Mouse (Mus musculus): ENCODE measurements at regions not wholly inside any gene's neighbourhood (a gene's known extent, or its start where the extent isn't known, plus 50 kb on each side); places are given as distances from the start of the nearest gene placed in this dataset.

DNA sequence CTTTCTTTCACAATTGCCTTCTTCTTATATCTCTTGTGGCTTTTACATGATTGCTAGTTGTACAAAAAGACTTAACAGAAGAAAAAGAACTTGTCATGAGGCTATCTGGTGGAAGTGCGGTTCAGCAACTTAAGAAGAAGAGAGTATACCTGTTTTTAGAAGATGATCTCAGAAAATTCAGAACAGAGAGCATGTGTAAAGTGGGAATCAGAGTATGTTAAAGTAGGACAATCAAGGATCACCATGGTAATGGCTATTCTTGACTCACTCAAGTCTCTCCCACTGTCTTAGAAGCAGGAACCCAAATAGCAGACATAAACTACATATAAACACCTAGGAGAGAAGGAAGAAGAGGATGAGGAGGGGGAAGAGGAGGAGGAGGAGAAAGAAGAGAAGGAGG, 857.9 kb upstream of the Nr2f1 start:
- Histone ChIP-seq H3K36me3 (no peaks in the 10 kb centered on the region), H3K4me1 (replicated peaks) (no peaks in the 10 kb centered on the region), H3K27ac (no peak overlapping the region), H3K9me3 (no peaks in the 10 kb centered on the region), H3K27me3 (ENCODE audit: insufficient read depth, poor library complexity, severe bottlenecking) (no peaks in the 10 kb centered on the region), H3K4me3 (no peak overlapping the region)
- DNase-seq (ENCODE audit: low spot score): no peak
- WGBS: 91% methylated on average over 1 of the region's 1 CpGs

DNA sequence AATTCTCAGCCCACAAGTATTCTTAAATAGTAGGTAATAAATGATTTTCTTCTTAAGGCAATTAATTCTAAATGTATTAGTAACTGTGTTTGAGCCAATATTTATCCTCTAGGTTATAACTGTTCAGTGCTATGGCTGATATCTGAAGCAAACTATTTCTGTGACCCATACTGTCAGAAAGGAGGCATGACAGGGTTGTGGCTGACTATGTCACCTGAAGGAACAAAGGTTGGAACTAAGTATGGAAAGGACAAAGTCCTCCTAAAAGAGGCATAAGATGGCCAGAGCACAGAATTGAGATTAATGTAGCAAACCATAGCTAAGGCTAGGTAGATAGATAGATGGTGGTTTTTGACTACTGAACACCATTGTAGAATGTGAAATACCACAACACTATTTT, 854.9 kb upstream of the Nr2f1 start:
- Histone ChIP-seq H3K27ac (no peak overlapping the region), H3K9me3 (no peaks in the 10 kb centered on the region), H3K4me1 (replicated peaks) (no peaks in the 10 kb centered on the region), H3K27me3 (ENCODE audit: insufficient read depth, poor library complexity, severe bottlenecking) (no peaks in the 10 kb centered on the region), H3K4me3 (no peak overlapping the region), H3K36me3 (no peaks in the 10 kb centered on the region)
- DNase-seq (ENCODE audit: low spot score): no peak

DNA sequence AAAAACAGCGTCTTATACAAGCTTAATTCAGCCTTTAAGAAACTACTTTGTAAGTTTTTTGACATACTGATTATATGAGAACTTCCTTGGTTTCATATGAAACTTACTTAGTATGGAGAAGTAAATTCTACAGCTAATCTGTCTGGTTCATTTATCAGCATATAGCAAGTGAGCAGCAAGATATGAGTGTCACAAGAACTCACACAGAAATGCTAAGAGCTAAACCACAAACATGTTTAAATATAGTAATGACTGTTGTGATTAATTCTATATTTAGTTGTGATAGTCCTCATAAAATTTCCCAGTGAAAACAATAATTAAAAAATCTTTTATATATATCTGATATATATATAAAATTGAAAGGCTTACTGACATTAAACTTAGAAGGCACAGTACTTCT, 853.9 kb upstream of the Nr2f1 start:
- WGBS: 91% methylated on average over 1 of the region's 1 CpGs
- Histone ChIP-seq H3K9me3 (no peaks in the 10 kb centered on the region), H3K27me3 (ENCODE audit: insufficient read depth, poor library complexity, severe bottlenecking) (no peaks in the 10 kb centered on the region), H3K36me3 (no peaks in the 10 kb centered on the region), H3K27ac (no peak overlapping the region), H3K4me3 (no peak overlapping the region), H3K4me1 (replicated peaks) (no peaks in the 10 kb centered on the region)
- DNase-seq (ENCODE audit: low spot score): no peak

DNA sequence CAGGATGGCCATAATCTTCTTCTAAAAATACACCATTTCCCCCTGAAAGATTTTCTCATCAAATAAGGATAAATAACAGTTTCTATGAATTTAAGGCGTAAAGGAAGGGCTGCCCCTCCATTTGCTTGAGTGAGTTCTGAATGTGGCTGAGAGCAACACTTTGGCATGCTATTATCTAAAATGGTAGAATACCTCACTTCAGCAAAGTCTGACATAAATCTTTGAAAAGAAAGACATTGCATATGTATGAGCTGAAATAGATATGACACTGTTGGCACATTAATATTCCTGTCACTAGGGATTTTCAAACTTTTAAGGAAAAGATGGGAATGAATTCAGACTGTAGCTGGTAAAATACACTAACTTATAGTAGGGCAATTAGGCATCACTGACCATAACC, 847.7 kb upstream of the Nr2f1 start:
- no peaks in the 10 kb centered on the region for H3K9me3 ChIP-seq
- no peak for DNase-seq (ENCODE audit: low spot score)
- no peak overlapping the region for H3K27ac ChIP-seq
- WGBS: 80% methylated on average over 1 of the region's 1 CpGs
- H3K27me3 ChIP-seq (ENCODE audit: insufficient read depth, poor library complexity, severe bottlenecking): no peaks in the 10 kb centered on the region
- H3K4me1 ChIP-seq (replicated peaks): no peaks in the 10 kb centered on the region
- H3K4me3 ChIP-seq: no peak overlapping the region
- no peaks in the 10 kb centered on the region for H3K36me3 ChIP-seq

DNA sequence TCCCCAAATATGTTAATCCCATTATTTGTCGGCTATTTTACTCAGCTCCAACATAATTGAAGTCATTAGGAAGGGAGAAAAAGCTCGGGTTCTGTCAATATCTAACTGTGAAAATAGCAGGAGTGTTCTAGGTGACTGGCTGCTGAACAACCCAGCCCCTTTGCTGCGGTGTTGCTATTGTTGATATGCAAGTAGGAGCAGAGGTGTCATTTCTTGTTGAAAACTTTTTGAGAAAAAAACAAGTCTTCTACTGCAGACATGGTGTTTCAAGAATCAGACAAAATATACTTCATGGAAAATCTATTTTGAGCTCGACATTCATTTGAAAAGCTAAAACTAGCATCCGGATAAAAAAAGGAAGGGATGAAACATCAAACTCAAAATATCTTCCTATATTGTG, 845.1 kb upstream of the Nr2f1 start:
- no peak for DNase-seq (ENCODE audit: low spot score)
- Histone ChIP-seq H3K36me3 (no peaks in the 10 kb centered on the region), H3K27ac (no peak overlapping the region), H3K27me3 (ENCODE audit: insufficient read depth, poor library complexity, severe bottlenecking) (no peaks in the 10 kb centered on the region), H3K4me1 (replicated peaks) (no peaks in the 10 kb centered on the region), H3K4me3 (no peak overlapping the region), H3K9me3 (no peaks in the 10 kb centered on the region)
- 63% methylated on average over 5 of the region's 5 CpGs for WGBS

DNA sequence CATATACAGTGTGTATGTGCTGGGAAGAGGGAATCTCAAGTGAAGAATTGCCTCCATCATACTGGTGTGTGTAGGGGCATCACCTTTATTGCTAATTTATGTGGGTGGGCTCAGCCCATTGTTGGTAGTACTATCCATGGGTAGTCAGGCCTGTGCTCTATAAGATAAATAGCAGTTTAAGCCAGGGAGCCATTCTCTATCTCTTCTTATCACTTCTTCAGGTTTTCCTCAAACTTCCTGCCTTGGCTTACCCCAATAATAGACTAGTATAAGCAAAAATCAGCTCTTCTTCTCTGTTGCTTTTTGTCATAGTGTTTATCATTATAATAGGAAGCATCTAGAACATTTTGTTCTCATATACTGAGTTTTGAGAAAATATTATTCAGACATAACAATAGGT, 838.3 kb upstream of the Nr2f1 start:
- Histone ChIP-seq H3K4me3 (no peak overlapping the region), H3K4me1 (replicated peaks) (no peaks in the 10 kb centered on the region), H3K27me3 (ENCODE audit: insufficient read depth, poor library complexity, severe bottlenecking) (no peaks in the 10 kb centered on the region), H3K9me3 (no peaks in the 10 kb centered on the region), H3K36me3 (no peaks in the 10 kb centered on the region), H3K27ac (no peak overlapping the region)
- no peak for DNase-seq (ENCODE audit: low spot score)

DNA sequence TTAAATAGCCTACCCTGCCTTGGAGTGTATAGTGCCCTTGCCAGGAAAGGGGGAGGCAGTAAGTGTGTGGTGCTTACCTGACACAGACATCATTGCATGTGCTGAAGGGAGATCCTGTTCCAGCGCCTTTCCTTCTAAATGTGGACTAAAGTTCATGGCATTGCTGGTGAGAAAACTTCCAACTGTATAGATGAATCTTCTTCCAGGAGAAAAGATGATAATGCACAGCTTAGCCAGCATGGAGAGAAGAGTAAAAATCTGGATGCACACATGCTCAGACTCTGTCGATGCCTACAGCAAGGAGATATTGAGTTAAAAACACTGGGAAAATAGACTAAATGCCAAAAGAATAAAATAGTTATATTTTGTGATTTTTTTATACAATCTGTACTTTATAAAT, 835.7 kb upstream of the Nr2f1 start:
- WGBS: 82% methylated on average over 2 of the region's 2 CpGs
- Histone ChIP-seq H3K27ac (no peak overlapping the region), H3K4me3 (no peak overlapping the region), H3K27me3 (ENCODE audit: insufficient read depth, poor library complexity, severe bottlenecking) (no peaks in the 10 kb centered on the region), H3K9me3 (no peaks in the 10 kb centered on the region), H3K36me3 (no peaks in the 10 kb centered on the region), H3K4me1 (replicated peaks) (peaks cover 4% of the 10 kb centered on the region)
- no peak for DNase-seq (ENCODE audit: low spot score)

DNA sequence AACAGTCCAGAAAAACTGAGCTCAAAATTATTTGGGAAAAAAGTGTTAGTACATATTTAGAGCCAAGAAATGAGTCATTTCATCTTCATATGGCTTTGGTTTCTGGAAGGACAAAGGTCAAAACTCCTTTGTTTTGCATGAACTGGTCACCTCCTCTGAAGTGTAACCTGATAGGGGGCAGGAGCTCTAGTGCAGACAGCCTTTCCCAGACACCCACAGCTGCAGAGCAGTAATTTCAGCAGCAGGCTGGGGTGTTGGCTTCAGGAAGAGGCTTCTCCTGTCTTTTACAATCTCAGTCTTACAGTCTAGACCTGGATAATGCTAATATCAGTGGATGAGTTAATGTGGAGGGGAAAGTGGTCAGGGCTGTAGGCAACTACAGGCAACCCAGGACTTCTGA, 830.4 kb upstream of the Nr2f1 start:
- Histone ChIP-seq H3K27ac (peak overlapping the region; percentile 69; the same call in 1 of the 2 replicates), H3K4me1 (replicated peaks) (peaks cover 37% of the 10 kb centered on the region), H3K4me3 (no peak overlapping the region), H3K9me3 (no peaks in the 10 kb centered on the region), H3K27me3 (ENCODE audit: insufficient read depth, poor library complexity, severe bottlenecking) (no peaks in the 10 kb centered on the region), H3K36me3 (no peaks in the 10 kb centered on the region)
- peak; percentile 53 for DNase-seq (ENCODE audit: low spot score)

DNA sequence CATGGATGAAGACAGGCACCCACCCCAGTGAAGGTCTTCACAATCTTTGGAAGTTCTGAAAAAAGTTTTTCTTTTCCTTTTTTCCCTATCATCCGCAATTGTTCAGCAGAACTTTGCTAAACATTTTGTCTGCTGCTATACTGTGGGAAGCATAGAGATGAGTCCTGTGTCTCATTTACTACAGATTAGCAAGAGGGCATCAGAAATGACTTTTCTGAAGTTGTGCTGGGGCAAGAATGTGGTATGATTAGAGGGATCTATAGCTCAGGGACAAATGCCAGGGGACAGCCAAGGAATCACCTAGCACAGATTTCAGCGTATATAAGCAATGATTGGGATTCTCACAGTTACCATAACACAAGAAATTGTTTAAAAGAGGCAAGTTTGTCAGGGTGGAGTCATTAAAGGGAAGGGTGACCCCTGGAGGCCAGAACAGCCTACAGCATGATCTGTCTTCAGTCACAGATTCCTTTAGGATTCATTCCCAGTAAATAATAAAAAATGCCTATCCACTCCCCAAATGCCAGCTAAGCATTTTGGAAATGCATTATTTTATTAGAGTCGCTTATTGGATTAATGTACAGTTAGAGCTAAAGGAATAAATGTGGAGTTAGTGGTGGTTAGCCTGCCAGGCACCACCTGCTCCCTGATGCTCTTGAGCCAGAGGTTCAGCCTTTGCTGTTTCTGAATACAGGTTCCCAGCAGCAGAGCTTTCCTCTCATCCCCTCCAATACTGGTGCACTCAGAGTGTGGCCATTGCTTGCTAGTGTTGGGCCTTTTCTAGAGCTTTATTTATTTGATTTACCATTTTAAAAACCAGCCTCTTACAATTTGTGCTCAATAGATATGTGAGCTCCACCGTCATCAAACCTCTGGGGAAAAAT, 828.6 kb upstream of the Nr2f1 start:
- peak; percentile 55 for DNase-seq (ENCODE audit: low spot score)
- Histone ChIP-seq H3K27me3 (ENCODE audit: insufficient read depth, poor library complexity, severe bottlenecking) (no peaks in the 10 kb centered on the region), H3K9me3 (no peaks in the 10 kb centered on the region), H3K4me3 (no peak overlapping the region), H3K27ac (0 out of 2 replicates have a peak overlapping the region, but pooled peaks have one; percentile 42), H3K36me3 (no peaks in the 10 kb centered on the region), H3K4me1 (replicated peaks) (peaks cover 37% of the 10 kb centered on the region)
- 46% methylated on average over 4 of the region's 4 CpGs for WGBS

DNA sequence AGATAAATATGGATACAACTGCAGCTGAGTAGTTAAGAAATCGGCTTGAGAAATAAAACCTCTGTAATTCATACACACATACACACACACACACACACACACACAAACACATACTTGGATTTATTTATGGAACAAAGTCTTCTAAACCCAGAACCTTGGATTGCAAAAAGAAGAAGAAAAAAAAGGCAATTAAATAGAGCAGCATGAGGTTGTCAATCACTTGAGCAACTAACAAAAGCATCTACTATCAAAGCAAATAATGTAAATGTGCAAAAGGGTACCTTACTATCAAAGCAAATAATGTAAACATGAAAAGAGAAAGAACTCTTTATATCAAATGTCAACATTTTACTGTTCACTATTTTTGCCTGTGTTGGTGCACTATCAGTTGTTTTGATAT, 826.1 kb upstream of the Nr2f1 start:
- Histone ChIP-seq H3K27me3 (ENCODE audit: insufficient read depth, poor library complexity, severe bottlenecking) (no peaks in the 10 kb centered on the region), H3K4me1 (replicated peaks) (peaks cover 36% of the 10 kb centered on the region), H3K36me3 (no peaks in the 10 kb centered on the region), H3K27ac (no peak overlapping the region), H3K4me3 (no peak overlapping the region), H3K9me3 (no peaks in the 10 kb centered on the region)
- DNase-seq (ENCODE audit: low spot score): no peak
- 35% methylated on average over 1 of the region's 1 CpGs for WGBS

DNA sequence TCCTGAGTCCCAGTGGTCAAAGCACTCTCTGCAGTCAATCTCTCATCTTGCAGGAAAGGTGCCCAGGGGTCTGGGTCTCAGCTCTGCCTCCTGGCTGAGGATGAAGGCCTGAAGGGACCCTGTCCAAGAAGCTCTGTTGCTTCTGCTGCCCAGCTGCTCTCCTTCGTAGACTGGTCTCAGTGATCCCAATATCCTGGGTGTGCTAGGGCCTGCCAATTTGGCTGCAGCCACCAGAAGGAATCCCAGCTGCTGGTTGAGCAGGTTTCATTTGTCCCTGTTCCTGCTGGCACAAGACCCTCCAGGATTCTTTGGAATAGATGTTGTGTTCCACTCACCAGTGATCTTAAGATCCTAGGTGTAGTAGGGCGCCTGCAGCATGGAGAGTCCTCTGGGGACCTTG, 818.5 kb upstream of the Nr2f1 start:
- Histone ChIP-seq H3K9me3 (no peaks in the 10 kb centered on the region), H3K36me3 (no peaks in the 10 kb centered on the region), H3K27me3 (ENCODE audit: insufficient read depth, poor library complexity, severe bottlenecking) (no peaks in the 10 kb centered on the region), H3K27ac (no peak overlapping the region), H3K4me1 (replicated peaks) (no peaks in the 10 kb centered on the region), H3K4me3 (no peak overlapping the region)
- WGBS: 86% methylated on average over 2 of the region's 2 CpGs
- DNase-seq (ENCODE audit: low spot score): no peak

DNA sequence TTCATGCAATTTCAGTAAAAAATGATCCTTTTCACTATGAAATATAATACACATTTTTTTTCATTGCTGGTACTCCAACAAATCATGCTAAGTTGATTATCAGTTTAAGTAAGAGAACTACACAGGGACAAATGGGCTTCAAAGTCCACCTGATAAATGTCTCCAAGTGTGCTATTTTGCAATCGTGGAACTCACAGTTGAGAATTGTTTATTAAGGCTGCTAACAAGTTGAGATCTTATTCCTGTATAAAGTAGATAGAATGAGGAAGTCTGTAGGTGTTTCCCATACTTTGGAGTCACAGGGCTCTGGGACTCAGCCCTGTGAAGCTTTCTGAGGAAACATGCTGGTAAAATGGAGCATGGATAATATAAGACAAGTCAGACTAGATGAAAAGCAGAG, 803.8 kb upstream of the Nr2f1 start:
- Histone ChIP-seq H3K27me3 (ENCODE audit: insufficient read depth, poor library complexity, severe bottlenecking) (no peaks in the 10 kb centered on the region), H3K9me3 (no peaks in the 10 kb centered on the region), H3K4me3 (no peak overlapping the region), H3K4me1 (replicated peaks) (no peaks in the 10 kb centered on the region; the same call in 1 of the 2 replicates), H3K36me3 (no peaks in the 10 kb centered on the region), H3K27ac (no peak overlapping the region)
- WGBS: 90% methylated on average over 1 of the region's 1 CpGs
- DNase-seq (ENCODE audit: low spot score): no peak

DNA sequence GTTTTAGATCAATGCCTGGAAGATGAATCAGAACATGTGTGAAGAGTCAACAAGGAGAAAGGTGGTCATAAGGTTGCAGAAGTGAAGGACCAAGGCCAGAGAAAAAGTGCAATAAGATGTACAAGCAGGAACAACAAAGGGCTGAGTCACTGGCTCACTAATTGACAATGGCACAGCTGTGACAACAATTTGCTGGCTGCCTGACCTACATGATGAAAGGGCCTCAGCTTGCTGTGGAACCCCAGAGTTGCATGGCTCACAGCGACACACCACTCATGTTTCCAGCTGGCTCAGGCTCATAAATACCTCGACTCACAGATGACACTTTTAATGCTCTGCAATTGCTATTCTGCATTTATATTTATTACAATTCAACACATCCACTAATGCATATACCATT, 799.3 kb upstream of the Nr2f1 start:
- WGBS: 30% methylated on average over 2 of the region's 2 CpGs
- H3K36me3 ChIP-seq: no peaks in the 10 kb centered on the region
- H3K27ac ChIP-seq: no peak overlapping the region
- no peaks in the 10 kb centered on the region for H3K9me3 ChIP-seq
- no peaks in the 10 kb centered on the region; the same call in 1 of the 2 replicates for H3K4me1 ChIP-seq (replicated peaks)
- no peaks in the 10 kb centered on the region for H3K27me3 ChIP-seq (ENCODE audit: insufficient read depth, poor library complexity, severe bottlenecking)
- no peak overlapping the region for H3K4me3 ChIP-seq
- peak; percentile 6 for DNase-seq (ENCODE audit: low spot score)

DNA sequence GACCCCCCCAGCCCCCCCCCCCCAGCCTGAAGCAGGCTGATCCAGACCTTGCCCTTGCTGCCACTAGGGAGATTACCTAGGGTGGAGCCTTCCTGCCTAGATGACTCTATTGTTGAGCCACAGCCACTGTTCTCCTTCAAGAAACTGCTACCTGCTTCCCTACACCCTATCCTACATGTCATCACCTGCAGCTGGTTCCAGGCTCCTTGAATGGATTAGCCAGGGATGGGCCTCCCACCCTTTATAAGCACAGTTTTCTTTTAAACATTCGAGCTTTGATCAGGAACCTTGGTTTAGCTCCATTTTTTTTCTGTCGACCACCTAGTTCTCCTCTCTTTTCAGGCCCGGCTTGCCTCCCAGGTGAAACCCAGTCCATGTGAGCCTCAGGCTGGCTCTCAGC, 792.8 kb upstream of the Nr2f1 start:
- Histone ChIP-seq H3K27ac (no peak overlapping the region), H3K4me3 (no peak overlapping the region), H3K9me3 (no peaks in the 10 kb centered on the region), H3K4me1 (replicated peaks) (no peaks in the 10 kb centered on the region), H3K27me3 (ENCODE audit: insufficient read depth, poor library complexity, severe bottlenecking) (no peaks in the 10 kb centered on the region), H3K36me3 (no peaks in the 10 kb centered on the region)
- WGBS: 82% methylated on average over 3 of the region's 3 CpGs
- DNase-seq (ENCODE audit: low spot score): no peak

Measured in hindbrain, embryonic 10.5 days (tissue).